Mouse (Mus musculus) kidney, embryonic 14.5 days (tissue): ENCODE data around the gene Gm11032. TPM values are rescaled to one million over a fixed set of nuclear protein-coding genes. Genes with fewer than 3 reads are reported as not detected.

Experiments
- ATAC-seq: fragments of 200-750 bp; cut with Nextera tagmentation; 2 replicates; pipeline ENCODE4 v1.8.0; 2017; ENCODE audit warnings: moderate number of reproducible peaks, mild to moderate bottlenecking, moderate TSS enrichment, moderate library complexity; ENCODE audit not compliant: low FRiP score, low TSS enrichment
- H3K27ac ChIP-seq: fragments of 300-500 bp; sonication (generic); 2 replicates; pipeline ENCODE4 v1.5.1; 2014; ENCODE audit warnings: low read depth, mild to moderate bottlenecking, low read length, moderate library complexity, mixed read lengths
- H3K27me3 ChIP-seq: fragments of 300-500 bp; sonication (generic); 2 replicates; pipeline ENCODE4 v1.6.1; 2014; ENCODE audit warnings: mild to moderate bottlenecking, low read length; ENCODE audit not compliant: control insufficient read depth, insufficient read depth
- H3K36me3 ChIP-seq: fragments of 300-500 bp; sonication (generic); 2 replicates; pipeline ENCODE4 v1.6.1; 2014; ENCODE audit warnings: low read length, mixed read lengths; ENCODE audit not compliant: control insufficient read depth, insufficient read depth
- H3K4me1 ChIP-seq: fragments of 300-500 bp; sonication (generic); 2 replicates; pipeline ENCODE4 v1.6.1; 2014; ENCODE audit warnings: low read length, mixed read lengths; ENCODE audit not compliant: control insufficient read depth, insufficient read depth
- H3K4me2 ChIP-seq: fragments of 300-500 bp; sonication (generic); replicated peaks from 2 replicates; pipeline ENCODE4 v1.6.1; 2014; ENCODE audit warnings: low read depth, mild to moderate bottlenecking, low read length
- H3K4me3 ChIP-seq: fragments of 300-500 bp; sonication (generic); 2 replicates; pipeline ENCODE4 v1.5.1; 2014; ENCODE audit warnings: mild to moderate bottlenecking, low read length
- H3K9ac ChIP-seq: fragments of 300-500 bp; sonication (generic); 2 replicates; pipeline ENCODE4 v1.6.1; 2014; ENCODE audit warnings: low read depth, mild to moderate bottlenecking, low read length, moderate library complexity
- H3K9me3 ChIP-seq: fragments of 300-500 bp; sonication (generic); 2 replicates; pipeline ENCODE4 v1.6.1; 2016; ENCODE audit warnings: low read length; ENCODE audit not compliant: control insufficient read depth
- whole genome bisulfite sequencing: fragments of 180-500 bp; shearing (Covaris S2); extraction: QIAGEN DNeasy Blood & Tissue Kit; methylation state at CpG from one replicate; pipeline ENCODE4 v1.1.7; 2014; 5-methylcytosine and 5-hydroxymethylcytosine counted together
- polyA plus RNA-seq: library from polyadenylated mRNA; unstranded; fragments of >200 nt; fragmentation: Nextera tagmentation; extraction: Ambion mirVana; gene quantifications from 2 replicates; pipeline ENCODE4 v1.2.1, GENCODE M21; 2014

Gene Gm11032
- polyA plus RNA-seq, 1 experiment from 2014 or later: not detected

DNA sequence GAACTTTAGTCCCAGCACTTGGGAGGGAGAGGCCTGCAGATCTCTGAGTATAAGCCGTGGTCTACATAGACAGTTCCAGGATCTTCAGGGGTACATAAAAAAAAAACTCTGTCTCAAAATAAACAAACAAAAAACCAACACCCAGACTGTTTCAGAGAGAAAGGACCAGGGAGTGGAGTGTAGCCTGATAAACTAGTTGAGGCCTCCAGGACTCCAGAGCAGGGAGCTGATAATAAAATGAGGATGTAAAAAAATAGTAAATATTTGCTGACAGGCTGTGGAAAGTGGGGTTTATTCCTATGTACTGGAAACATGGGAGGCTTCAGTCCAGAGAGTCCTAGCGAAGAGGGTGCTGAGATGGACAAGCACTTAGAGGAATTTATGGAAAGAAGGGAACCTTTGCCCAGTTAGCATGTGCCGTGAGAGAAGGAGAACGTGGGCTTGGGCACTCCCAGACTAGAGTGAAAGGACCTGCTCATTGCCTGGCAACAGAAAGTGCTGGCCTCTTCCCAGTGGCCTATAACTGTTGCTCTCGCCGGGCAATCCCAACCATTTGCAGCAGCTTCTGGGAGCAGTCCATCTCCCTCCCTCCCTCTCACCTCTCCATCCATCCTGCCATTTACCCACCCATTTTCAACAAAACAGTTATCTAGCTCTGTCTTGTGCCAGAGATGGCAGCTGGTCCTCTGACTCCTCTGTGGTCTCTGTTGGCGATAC lies 40.6 kb downstream of the Gm11032 start:
- no peak for ATAC-seq
- Histone ChIP-seq H3K4me1 (no peaks in the 10 kb centered on the region), H3K4me3 (no peak overlapping the region), H3K27me3 (no peaks in the 10 kb centered on the region), H3K9me3 (no peaks in the 10 kb centered on the region), H3K9ac (no peak overlapping the region), H3K36me3 (peaks cover 33% of the 10 kb centered on the region), H3K27ac (no peak overlapping the region), H3K4me2 (no peak overlapping the region)
- 90% methylated on average over 7 of the region's 7 CpGs for WGBS

DNA sequence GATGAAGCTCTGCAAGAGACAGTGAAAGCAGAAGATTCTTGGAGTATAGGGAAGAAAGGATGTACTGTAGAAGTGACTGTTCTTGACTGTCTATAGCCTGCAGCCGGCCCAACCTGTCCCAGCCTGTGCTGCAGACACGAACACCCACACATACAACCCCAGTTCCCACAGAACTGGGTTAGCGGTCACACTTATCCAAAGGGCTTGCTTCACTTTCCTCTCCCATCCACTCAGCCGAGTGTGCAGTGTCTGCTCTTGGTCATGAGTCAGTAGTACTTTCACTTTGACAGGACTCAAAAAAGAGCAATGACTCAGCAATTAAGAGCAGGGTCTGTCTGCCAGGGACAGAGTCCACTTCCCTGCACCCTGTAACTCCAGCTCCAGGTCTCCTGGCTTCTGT lies 41.5 kb downstream of the Gm11032 start:
- Histone ChIP-seq H3K27me3 (no peaks in the 10 kb centered on the region), H3K4me1 (no peaks in the 10 kb centered on the region), H3K4me2 (no peak overlapping the region), H3K9me3 (no peaks in the 10 kb centered on the region), H3K4me3 (no peak overlapping the region), H3K9ac (no peak overlapping the region), H3K27ac (no peak overlapping the region), H3K36me3 (peaks cover 30% of the 10 kb centered on the region)
- ATAC-seq: no peak
- 95% methylated on average over 4 of the region's 4 CpGs for WGBS

DNA sequence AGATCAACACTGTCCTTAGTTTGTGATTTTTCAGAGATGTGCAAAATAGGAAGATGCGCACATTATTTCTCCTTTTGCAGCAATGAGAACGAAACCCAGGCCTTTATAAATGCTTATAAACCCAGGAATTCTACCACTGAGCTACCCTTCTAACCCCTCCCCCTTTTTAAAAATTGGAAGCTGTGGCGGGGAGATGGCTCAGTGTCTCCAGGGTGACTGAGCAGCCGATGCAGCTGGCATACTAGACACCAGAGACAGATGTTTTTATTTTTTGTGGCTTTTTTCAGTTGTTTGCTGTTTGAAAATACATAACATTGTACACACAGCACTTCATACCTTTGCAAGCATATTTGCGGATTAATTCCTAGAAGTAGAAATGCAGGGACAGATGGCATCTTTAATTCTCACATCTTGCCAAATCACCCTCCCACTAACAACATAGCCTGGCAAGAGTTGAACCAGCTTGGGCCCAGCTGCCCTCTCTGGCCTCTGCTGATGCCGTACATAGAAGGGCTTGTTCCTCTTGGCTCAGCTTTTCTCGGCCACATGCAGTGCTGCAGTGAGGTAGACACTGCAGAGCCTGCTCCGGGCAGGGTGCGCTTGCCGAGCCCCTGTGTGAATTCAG lies 42.1 kb downstream of the Gm11032 start:
- no peak overlapping the region for H3K9ac ChIP-seq
- H3K27ac ChIP-seq: no peak overlapping the region
- peaks cover 30% of the 10 kb centered on the region for H3K36me3 ChIP-seq
- no peaks in the 10 kb centered on the region for H3K9me3 ChIP-seq
- no peak overlapping the region for H3K4me3 ChIP-seq
- no peak overlapping the region for H3K4me2 ChIP-seq
- H3K4me1 ChIP-seq: no peaks in the 10 kb centered on the region
- H3K27me3 ChIP-seq: no peaks in the 10 kb centered on the region
- ATAC-seq: no peak
- WGBS: 85% methylated on average over 10 of the region's 10 CpGs

DNA sequence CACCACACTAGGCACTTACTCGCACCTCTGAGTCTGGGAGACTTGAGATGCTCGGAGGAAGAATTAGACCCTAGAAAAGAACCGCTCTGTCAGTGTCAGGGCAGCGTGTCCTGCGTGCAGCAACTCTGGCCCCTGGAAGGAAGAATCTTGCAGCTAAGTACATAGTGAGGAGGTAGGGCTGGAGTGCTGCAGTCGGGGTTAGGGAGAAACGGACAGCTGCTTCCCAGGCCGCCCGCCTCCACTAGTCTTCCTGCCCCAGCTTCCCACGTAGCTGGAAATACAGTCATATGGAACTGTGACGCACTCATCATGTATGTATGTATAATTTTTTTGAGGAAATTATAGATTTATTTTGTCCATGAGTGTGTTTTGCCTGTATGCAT lies 42.6 kb downstream of the Gm11032 start:
- Histone ChIP-seq H3K9ac (no peak overlapping the region; the same call in 1 of the 2 replicates), H3K9me3 (no peaks in the 10 kb centered on the region), H3K27ac (no peak overlapping the region), H3K36me3 (peaks cover 30% of the 10 kb centered on the region), H3K4me2 (no peak overlapping the region), H3K4me1 (no peaks in the 10 kb centered on the region), H3K27me3 (no peaks in the 10 kb centered on the region), H3K4me3 (no peak overlapping the region)
- WGBS: 93% methylated on average over 11 of the region's 11 CpGs
- no peak for ATAC-seq

Other genes starting within 250 kb of the Gm11032 start
- 0.16 and 0.21 TPM in 2 replicates for gene Hormad2, start 179.0 kb upstream of the Gm11032 start, polyA plus RNA-seq
- 13.4 and 26.2 TPM in 2 replicates for gene Mtmr3, start 25.2 kb upstream of the Gm11032 start, polyA plus RNA-seq
- 20.9 and 36.2 TPM in 2 replicates for gene Ascc2, start 17.7 kb downstream of the Gm11032 start, polyA plus RNA-seq
- gene Uqcr10, start 84.3 kb downstream of the Gm11032 start, polyA plus RNA-seq: 800 and 1,083 TPM in 2 replicates
- gene Zmat5, start 84.6 kb downstream of the Gm11032 start, polyA plus RNA-seq: 59.8 and 77.4 TPM in 2 replicates
- 0.13 TPM in 1 of 2 replicates, not detected in the other for gene Cabp7, start 126.7 kb downstream of the Gm11032 start, polyA plus RNA-seq
- gene Nf2, start 229.5 kb downstream of the Gm11032 start, polyA plus RNA-seq: 21.6 and 48.1 TPM in 2 replicates